Mouse (Mus musculus) cerebellum, adult 11-12 months (tissue): ENCODE data around the gene Adad1.

Source experiments
- DNase-seq: peaks from one replicate; pipeline ENCODE4 v3.0.0; 2022

Adad1 gene

DNA sequence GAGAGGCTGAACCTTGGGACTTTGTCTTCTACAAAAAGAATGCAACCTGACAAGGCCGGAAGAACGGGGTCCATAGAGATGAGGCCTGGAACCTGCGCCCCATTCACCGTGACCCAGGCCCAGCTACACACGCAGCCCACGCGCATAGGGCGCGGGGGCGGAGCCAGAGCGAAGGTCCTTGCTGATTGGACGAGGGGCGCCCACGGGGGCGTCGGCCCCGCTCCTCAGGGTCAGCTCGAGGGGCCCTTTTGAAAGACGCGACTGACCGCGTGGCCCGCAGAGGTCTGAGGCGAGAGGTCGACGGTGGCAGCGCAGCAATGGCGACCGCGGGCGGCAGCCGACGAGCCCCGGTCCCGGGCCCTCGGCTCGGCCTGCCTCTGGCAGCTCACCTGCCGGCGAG is at the start of gene Adad1:
Gene Adad1 (plus strand): TSS at position 122 of the 400 bp plus-strand sequence.
- DNase-seq, result no peak

- no peak for DNase-seq
Observed at GRCm38 (mm10) chr3:37037979-37038378, 25.3 kb upstream of the Adad1 start.

DNA sequence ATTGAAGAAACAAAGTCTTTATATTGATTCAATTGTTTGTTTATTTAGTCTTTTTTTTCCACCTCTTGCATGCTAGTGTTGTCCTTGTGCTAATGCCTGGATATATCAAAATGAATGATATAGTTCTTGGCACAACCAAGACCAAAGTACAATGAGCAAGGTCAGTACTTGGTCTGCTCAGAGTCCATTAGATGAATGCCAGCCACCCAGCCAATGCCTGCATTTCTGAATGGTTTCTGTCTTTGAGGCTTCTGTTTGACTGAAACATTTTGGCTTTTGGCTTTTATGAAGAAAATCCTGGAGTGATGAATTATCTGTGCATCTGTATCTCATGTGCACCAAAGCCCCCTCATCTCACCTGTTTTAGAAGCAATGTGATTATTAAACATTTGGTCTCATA is 23.5 kb upstream of the Adad1 start:
- no peak for DNase-seq

GRCm38 (mm10) chr3:37051491-37051890 is 11.8 kb upstream of the Adad1 start:
- no peak for DNase-seq

- DNase-seq, result no peak
Observed at GRCm38 (mm10) chr3:37073211-37073610, 9.9 kb downstream of the Adad1 start.

DNA sequence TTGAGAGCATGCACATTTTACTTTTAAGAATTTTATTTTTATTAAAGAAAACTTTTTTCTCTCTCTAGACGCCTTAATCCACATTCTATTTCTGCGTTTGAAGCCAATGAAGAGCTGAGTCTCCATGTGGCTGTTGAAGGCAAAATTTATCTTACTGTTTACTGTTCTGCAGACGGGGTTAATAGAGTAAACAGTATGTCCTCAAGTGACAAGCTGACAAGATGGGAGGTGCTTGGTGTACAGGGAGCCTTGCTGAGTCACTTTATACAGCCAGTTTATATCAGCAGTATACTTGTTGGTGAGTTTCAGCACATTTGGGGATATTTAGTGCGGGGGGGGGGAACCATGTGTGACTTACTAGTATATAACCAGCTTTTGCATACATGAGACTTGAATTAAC is 21.5 kb downstream of the Adad1 start:
- no peak for DNase-seq

DNA sequence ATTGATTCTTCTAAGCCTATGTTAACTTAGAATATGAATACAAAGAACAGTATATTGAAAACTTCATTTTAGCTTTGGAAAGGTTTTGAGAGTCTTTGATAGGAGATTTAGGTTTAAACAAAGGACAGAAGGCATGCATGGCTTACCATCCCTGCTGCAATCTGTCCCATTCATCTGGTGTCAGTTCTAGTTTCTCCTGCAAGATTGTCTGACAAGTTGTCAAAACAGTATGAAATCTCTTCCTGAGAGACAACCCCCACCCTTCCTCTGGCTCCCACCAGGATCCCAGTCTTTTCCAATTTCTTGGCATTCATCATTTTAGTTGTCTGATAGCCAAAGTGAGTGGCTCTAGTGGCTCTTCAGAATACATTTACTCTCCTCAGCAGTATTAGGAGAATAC is 27.4 kb downstream of the Adad1 start:
- no peak for DNase-seq

GRCm38 (mm10) chr3:37125655-37126054 is 62.3 kb downstream of the Adad1 start, which contains the start of gene Il2:
Gene Il2, minus strand, starts transcription at chr3:37125959.
- DNase-seq, result no peak

DNA sequence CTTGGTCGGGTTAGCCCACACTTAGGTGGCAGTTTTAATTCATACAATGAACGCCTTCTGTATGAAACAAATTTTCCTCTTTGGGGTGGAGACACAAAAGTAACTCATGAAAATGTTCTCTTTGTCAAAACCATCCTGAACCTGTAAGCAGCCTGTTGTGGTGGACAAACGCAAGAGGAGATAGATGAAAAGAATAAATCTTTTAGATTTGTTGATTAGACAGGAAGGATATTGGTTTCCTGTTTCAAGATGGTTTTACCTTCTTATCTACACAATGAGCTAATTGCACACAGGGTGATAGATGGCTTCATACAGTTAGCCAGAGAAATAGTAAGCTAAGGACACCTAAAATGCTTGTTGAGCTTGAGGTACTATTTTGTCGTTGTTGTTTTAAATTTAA is 62.8 kb downstream of the Adad1 start:
- DNase-seq, result no peak

DNA sequence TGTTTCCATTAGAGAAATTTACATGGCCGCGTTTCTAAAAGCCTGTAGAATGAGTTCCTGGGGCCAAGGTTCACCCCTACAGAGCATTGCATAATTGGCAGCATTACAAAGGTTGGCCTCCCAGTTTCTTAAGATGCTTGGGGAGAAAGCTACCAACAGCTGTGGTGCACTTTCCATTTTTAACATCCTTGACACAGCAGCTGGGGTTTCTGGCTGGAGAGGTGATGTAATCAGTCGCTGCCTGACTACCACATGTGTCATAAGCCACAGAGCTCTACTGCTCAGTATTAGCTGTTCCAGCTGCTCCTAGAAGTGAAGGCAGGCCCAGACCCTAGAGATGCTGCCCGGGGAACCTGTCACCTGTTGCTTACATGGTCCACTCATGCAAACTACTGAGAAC is 64.9 kb downstream of the Adad1 start:
- DNase-seq, result no peak

DNA sequence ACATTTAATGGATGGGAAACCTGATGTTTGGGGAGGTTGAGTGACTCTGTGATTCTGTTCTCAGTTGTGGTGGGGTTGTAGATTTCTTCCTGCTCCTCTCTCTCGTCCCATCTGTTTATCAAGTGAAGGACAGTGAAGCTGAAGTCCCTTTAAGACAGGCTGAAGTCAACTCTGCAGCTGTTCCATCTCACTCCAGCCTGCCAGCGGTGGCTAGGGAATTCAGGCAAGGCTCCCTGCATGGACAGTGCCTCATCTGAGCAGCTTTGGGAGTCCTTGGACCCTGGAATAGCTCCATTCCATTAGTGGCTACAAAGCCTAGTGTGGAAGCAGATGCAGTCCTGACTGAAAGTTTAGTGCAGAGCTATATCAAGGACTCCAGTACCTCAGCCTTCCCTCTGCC is 65.7 kb downstream of the Adad1 start:
- no peak for DNase-seq

- no peak for DNase-seq
Observed at GRCm38 (mm10) chr3:37137231-37137630, 73.9 kb downstream of the Adad1 start.

DNA sequence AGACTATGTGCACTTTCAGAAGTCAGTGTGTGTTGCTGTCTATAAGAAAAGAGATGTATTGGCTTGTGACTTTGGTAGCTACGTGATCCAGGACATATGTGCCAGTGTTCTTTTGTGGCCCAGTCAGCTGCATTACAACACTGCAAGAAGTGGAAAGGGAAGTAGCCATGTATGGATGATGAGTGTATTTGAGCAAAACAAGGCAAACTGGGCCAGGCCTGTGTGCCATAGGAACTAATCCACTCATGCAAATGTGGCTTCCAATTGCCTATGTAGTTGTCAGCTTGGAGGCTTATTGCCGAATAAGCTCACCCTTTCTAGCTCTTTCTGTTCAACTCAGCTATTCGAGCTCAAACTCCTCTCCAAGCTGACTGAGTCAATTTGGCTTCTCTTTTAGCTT is 75.9 kb downstream of the Adad1 start:
- DNase-seq, result no peak

GRCm38 (mm10) chr3:37140168-37140906 is 77.0 kb downstream of the Adad1 start:
- DNase-seq, result no peak

DNA sequence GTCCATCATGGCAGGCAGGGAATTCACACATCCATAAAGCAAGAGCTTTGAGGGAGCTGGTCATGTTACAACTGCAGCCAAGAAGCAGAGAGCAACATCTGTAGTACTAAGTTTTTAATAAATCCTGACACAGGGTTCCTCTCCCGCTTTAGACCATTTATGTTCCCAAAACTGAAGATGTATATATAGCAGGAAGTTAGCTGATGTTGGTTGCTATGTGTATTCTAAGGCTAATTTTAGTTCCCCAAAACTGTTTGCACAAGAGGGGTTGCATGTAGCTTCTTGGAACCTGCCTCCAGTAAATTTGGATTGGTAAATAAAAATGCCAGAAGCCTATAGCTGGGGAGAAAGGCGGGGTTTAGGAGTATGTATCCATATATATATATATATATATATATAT is 78.5 kb downstream of the Adad1 start:
- no peak for DNase-seq

DNA sequence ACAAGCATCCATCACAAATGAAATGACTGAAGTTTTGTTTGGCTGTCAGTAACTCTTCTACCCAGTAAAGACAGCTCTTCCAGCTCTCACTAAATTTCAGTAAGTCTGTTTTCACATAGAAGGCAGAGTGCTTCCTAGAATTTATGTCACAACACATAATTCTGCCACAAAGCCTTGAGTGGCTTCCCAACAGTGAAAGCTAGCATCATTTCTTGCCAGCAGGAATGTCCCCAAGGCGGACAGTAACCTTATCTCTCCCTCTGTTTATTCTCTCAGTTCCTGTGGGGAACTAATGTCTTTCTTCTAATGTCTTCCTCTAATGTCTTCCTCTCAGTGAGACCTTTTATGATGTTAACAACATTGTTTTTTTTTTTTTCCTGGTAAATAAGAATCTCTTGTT is 81.7 kb downstream of the Adad1 start:
- no peak for DNase-seq

GRCm38 (mm10) chr3:37146406-37146805 is 83.1 kb downstream of the Adad1 start:
- DNase-seq, result no peak

- no peak for DNase-seq
Observed at GRCm38 (mm10) chr3:37146810-37147209, 83.5 kb downstream of the Adad1 start.

DNA sequence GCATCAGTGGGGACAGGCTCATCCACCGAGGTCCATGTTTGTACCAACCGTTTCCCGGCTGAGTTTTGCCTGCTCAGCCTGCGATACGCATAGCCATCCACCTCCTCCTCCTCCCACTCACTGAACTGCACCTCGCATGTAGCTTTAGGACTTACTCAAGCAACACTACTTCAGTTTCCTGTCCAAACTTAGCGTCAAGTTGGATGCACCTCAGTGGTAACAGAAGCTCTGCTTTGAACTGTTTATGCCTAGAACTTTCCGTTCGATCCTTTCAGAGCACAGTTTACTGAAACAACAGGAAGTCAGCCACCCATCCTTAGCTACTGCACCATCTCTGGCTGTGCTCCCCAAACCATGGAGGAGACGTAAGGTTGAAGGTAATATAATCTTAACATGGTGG is 88.9 kb downstream of the Adad1 start:
- DNase-seq, result no peak

GRCm38 (mm10) chr3:37153004-37153403 is 89.7 kb downstream of the Adad1 start:
- DNase-seq, result no peak

GRCm38 (mm10) chr3:37154396-37154795 is 91.1 kb downstream of the Adad1 start:
- no peak for DNase-seq

GRCm38 (mm10) chr3:37157082-37157481 is 93.8 kb downstream of the Adad1 start:
- DNase-seq, result no peak

DNA sequence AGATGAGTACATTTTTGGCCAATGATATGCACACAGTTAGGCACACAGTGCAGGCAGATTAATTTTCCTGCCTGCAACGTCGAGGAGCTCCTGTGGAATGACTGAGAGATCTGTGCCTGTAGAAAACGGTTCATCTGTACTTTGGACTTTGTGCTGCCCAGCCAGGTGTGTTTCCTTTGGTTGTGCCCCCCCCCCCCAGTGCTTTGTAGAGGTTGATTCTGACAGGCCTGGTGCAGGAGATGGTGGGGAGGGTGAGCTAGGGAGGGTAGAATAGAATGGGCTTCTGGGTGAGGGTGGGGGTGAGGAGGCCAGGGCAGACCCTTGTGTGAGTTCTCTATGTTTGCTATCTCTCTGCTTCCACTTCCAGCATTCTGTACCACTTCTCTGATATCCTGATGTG is 94.9 kb downstream of the Adad1 start:
- DNase-seq, result no peak

DNA sequence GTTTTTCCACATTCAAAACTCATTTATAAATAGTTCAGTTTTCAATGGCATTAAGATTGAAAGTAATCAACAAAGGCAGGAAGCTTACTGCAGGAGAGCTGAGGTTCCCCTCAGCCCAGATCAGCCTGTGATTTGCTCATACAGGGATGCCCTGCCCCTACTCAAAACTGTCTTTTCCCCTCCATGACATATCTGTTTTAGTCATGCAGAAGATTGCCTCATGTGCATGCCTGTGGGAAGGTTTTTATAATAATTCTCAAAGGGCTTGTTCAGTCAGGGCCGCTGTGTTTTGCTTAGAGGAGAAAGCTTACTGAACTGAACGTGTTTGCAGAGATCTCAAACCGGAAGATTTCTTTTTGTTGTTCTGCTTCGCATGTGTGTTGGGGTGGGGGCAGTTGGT is 97.8 kb downstream of the Adad1 start:
- no peak for DNase-seq

GRCm38 (mm10) chr3:37169283-37169682 is 106.0 kb downstream of the Adad1 start:
- DNase-seq, result no peak
